Mouse (Mus musculus): Measurements from ENCODE around the gene Defb45.

Gene Defb45

DNA sequence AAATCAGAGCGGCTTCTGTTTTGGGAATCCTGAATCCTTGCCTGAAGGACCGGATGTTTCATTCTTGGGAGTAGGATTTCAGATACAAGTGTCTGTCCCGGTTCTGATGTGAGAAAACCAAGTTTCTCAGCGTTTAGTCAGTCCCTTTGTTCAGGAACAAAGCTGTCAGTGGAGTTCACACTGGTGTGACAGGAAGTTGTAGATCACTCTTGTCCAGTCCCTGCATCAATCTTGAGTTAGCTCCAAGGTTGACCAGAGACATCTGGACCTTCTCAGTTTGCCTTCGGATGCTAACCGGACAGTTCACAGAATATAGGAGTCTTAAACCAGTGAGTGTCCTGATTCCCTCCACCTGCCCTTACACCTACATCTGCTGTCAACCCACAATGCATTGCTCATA is 8.5 kb upstream of the Defb45 start:
- no peak for DNase-seq (ENCODE audit: low spot score in 2 of 2)

DNA sequence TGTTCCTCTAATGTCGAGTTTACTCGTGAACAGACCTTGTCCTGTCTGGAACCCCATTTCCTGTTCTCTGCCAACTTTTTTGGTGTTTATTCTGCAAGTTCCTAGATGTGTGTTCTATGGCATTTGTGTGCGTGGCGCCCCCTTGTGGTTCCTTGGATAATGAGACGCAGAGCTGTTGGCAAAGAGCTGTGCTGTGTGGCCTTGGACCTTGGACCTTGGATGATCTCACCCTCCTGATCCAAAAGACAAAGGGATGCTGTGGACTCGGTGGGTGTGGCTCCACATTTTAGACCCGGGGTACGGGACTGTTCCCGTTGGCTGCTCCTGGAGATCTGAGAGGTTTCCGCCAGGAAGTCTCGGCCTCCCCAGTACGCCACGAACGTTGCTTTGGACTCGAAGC is 4.9 kb upstream of the Defb45 start, which contains the start of gene Defb36:
TSS of gene Defb36 (plus strand) at position 271 of the 400 bp plus-strand sequence.
- DNase-seq (ENCODE audit: low spot score in 2 of 2) = no peak

GRCm38 (mm10) chr2:152601275-152601960 is 2.2 kb upstream of the Defb45 start:
- no peak for DNase-seq (ENCODE audit: low spot score in 2 of 2)

DNA sequence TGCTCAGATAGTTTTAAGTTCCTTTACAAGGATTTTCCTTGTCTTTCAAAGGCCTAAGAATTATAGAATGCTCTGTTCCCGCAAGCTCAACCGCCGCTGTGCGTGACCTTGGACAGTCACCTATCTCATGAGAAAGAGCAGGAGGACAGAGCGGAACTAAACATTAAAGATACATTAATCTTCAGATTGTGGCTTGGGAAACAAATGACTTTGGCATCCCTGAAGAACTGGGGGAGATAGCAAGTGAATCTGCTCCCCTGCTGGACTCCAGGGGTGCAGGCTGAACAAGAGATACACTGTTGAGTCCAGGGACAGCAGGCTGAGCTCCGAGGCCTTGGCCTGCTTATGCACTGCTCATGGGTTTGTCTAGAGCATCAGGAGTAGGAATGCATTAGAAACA is 877 bp upstream of the Defb45 start:
- no peak for DNase-seq (ENCODE audit: low spot score in 2 of 2)

DNA sequence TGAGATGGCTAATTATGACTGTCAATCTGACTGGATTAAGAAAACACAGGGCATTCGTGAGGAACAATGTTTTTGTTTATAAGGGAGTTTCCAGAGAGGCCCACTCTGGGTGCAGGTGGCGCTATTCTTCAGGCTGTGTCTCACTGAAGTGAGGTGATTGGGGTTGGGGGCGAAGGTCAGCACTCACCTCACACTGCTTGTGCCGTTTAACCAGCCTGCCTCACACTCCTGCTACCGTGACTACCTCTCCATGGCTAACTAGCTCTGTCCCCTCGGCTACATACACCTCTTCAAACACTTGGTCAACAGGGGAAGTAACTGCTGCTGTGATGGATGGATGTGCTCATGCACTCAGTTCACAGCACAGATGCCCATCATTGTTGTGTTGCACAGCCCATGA is 10.2 kb downstream of the Defb45 start:
- no peak for DNase-seq (ENCODE audit: low spot score in 2 of 2)

DNA sequence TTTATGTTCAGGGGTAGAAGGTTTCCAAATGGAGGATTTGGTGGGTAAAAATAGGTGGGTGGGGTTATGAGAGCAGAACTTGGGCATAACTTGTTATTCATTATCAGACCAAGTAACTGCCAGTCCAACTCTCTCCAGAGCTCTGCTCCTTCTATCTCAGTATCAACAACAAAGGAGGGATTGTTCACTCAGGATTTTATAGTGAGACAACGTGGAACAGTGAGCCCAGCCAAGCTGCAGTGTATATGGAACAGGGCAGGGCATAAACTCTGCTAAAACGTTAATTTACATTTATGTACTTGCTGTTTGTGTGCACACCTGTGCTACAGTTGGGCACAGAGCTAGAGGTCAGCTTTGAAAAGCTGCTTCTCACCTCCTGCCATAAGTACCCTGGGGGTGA is 10.7 kb downstream of the Defb45 start:
- no peak for DNase-seq (ENCODE audit: low spot score in 2 of 2)

DNA sequence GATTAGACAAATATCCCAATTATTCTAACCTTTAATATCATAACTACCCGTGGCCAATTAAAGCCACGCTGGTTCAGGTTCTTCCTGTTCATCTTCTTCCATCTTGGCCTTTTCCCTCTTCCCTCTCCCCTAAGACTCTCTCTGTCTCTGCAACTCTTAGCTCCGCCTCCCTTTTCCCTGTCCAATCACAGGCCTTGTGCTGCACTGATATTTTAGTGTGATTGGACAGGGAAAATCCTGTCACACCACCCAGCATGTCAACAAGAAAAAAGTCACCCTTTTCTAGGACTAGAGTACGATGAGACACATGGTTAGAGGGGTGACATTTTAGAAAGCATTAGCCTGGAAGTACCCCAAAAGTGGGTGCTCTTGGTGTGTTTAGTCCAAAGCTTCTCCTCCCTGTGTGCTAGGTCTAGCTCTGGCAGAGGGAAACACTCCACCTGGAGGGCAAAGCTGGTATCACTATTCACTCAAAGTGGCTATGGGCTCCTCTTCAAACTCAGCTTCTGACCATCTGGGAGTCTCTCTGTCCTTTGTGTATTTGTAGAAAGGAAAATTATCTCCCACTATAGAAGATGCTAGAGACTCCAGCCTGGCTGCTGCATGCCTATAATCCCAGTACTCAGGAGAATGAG is 12.2 kb downstream of the Defb45 start:
- DNase-seq (ENCODE audit: low spot score in 2 of 2) = no peak

DNA sequence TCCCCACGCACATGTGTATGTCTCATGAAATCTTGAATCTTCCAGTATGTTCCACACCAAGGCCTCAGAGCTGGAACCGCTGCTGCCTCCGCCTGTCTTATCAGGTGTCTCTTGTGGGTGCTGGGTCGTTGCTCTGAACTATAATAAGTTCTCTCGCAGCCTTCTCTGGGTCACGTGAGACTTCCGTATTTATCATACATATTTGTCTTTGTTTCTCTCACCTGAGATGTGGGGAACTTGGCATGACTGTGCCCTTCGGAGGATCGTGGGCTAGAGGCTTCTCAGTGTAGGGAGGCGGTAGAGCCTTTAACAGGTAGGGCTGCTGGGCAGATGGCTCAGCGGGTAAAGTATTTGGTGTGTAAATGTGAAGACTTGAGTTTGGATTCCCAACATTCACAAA is 18.6 kb downstream of the Defb45 start:
- DNase-seq (ENCODE audit: low spot score in 2 of 2) = no peak

DNA sequence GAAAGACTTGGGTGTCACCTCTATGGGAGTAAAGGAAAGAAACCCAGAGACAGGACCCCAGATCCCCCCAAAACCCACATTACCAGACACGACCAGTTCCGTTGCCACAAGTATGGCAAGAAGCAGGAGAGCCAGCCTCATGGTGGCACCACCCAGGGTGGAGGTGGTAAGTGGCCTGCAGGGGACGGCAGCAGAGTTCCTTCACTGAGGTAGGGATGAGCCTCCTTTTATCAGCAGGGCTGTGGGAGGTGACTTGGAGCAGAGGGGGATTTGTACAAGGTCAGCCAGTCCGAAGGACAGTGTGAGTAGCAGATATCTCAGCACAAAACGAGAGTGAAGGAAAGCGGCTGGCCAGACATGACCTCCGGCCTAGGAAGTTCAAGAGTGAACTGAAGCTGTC is 19.1 kb downstream of the Defb45 start, which contains the start of gene Defb19:
TSS of gene Defb19 (minus strand) at position 206 of the 400 bp plus-strand sequence.
- DNase-seq (ENCODE audit: low spot score in 2 of 2) = no peak

- no peak for DNase-seq (ENCODE audit: low spot score in 2 of 2)
Measured at GRCm38 (mm10) chr2:152573484-152573883, 25.7 kb downstream of the Defb45 start.

DNA sequence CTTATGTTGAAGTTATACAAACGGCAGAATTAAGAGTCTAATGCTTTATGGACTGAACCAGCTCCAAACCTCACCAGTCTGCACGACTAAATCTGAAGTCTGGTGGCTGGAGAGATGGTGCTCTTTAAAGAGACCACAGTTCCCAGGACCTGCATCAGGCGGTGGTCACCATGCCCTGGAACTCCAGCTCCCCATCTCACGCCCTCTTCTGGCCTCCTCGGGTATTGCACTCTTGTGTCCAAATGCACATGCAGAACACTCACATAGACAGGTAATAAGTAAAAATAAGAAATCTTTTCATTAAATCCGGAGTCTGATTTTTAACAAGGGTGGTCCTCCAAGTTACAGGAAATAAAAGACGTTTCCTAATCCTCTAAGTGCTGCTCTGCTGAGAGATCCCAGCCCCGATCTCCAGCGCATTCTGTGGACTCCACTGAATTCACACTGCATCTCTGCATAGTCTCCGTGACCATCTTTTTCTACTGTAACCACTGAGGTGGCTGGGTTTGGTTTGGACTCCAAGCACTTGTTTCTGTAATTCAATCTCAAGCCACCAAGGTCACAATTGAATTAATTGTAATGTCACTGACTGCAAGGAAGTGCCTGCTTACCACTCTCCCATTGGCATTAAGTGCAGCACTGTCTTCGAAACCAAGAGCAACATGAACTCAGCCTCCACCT is 26.9 kb downstream of the Defb45 start, which contains the start of gene Defb21:
TSS of gene Defb21 (plus strand) at position 631 of the 681 bp plus-strand sequence.
- no peak for DNase-seq (ENCODE audit: low spot score in 2 of 2)

- no peak for DNase-seq (ENCODE audit: low spot score in 2 of 2)
Measured at GRCm38 (mm10) chr2:152570313-152570712, 28.9 kb downstream of the Defb45 start.

GRCm38 (mm10) chr2:152569881-152570280 is 29.3 kb downstream of the Defb45 start:
- DNase-seq (ENCODE audit: low spot score in 2 of 2) = no peak

- no peak for DNase-seq (ENCODE audit: low spot score in 2 of 2)
Measured at GRCm38 (mm10) chr2:152569038-152569437, 30.2 kb downstream of the Defb45 start, which contains the start of gene Gm17416. Gene Gm17416 (plus strand): TSS chr2:152569338.

- no peak for DNase-seq (ENCODE audit: low spot score in 2 of 2)
Measured at GRCm38 (mm10) chr2:152556655-152557054, 42.5 kb downstream of the Defb45 start.

GRCm38 (mm10) chr2:152553774-152554423 is 45.3 kb downstream of the Defb45 start:
- peak in 1 of 2 experiments; percentile 8 for DNase-seq (ENCODE audit: low spot score in 2 of 2)

DNA sequence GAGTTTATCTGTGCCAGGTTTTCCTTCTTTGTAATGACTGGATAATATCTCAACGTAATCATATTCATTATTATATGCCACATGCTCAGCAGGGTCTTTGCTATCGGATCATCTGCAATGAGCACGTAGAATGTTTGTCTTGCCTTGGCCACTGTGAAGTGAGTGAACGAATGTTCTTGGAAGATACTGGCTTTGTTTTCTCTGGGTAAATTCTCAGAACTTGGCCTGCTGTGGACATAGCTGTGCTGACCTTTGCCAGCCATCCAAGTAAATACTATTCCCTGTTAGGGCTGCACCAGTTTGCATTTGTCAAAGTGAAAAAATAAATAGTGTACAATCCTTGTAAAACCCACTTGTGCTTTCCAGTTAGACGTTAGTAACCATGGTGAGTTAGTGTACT is 51.1 kb downstream of the Defb45 start:
- DNase-seq (ENCODE audit: low spot score in 2 of 2) = no peak

GRCm38 (mm10) chr2:152544691-152545090 is 54.5 kb downstream of the Defb45 start:
- DNase-seq (ENCODE audit: low spot score in 2 of 2) = no peak

- DNase-seq (ENCODE audit: low spot score in 2 of 2) = no peak
Measured at GRCm38 (mm10) chr2:152543478-152543877, 55.7 kb downstream of the Defb45 start.

Data from spleen, postnatal 14 days (tissue).